Mouse (Mus musculus) liver, embryonic 15.5 days (tissue): ENCODE data around the gene Diaph3. TPM values are rescaled to one million over a fixed set of nuclear protein-coding genes. Genes with fewer than 3 reads are reported as not detected.

Experiments used
- ATAC-seq: fragments of 200-750 bp; cut with Nextera tagmentation; 2 replicates; pipeline ENCODE4 v1.8.0; 2017; ENCODE audit warnings: moderate number of reproducible peaks, mild to moderate bottlenecking, moderate library complexity; ENCODE audit not compliant: insufficient read depth
- H3K27ac ChIP-seq: fragments of 300-500 bp; sonication (generic); replicated peaks from 2 replicates; pipeline ENCODE4 v1.5.1; 2015; ENCODE audit warnings: mild to moderate bottlenecking, inconsistent platforms
- H3K27me3 ChIP-seq: fragments of 300-500 bp; sonication (generic); 2 replicates; pipeline ENCODE4 v1.6.1; 2015; ENCODE audit warnings: mild to moderate bottlenecking, inconsistent platforms
- H3K36me3 ChIP-seq: fragments of 300-500 bp; sonication (generic); replicated peaks from 2 replicates; pipeline ENCODE4 v1.6.1; 2015; ENCODE audit warnings: moderate library complexity, mild to moderate bottlenecking, inconsistent platforms
- H3K4me1 ChIP-seq: fragments of 300-500 bp; sonication (generic); replicated peaks from 2 replicates; pipeline ENCODE4 v1.6.1; 2015; ENCODE audit warnings: inconsistent platforms
- H3K4me2 ChIP-seq: fragments of 300-500 bp; sonication (generic); 2 replicates; pipeline ENCODE4 v1.6.1; 2015; ENCODE audit warnings: moderate library complexity, mild to moderate bottlenecking, inconsistent platforms
- H3K4me3 ChIP-seq: fragments of 300-500 bp; sonication (generic); replicated peaks from 2 replicates; pipeline ENCODE4 v1.5.1; 2015; ENCODE audit warnings: mild to moderate bottlenecking, inconsistent platforms
- H3K9ac ChIP-seq: fragments of 300-500 bp; sonication (generic); 2 replicates; pipeline ENCODE4 v1.6.1; 2015; ENCODE audit warnings: moderate library complexity, mild to moderate bottlenecking, inconsistent platforms
- H3K9me3 ChIP-seq: fragments of 300-500 bp; sonication (generic); replicated peaks from 2 replicates; pipeline ENCODE4 v1.6.1; 2016; ENCODE audit warnings: inconsistent platforms
- WGBS: fragments of 180-500 bp; shearing (Covaris S2); methylation state at CpG from one replicate; pipeline ENCODE4 v1.1.7; 2015; ENCODE audit warnings: mixed read lengths; ENCODE audit not compliant: insufficient replicate concordance; 5-methylcytosine and 5-hydroxymethylcytosine counted together
- polyA plus RNA-seq: library from polyadenylated mRNA; unstranded; fragments of >200 nt; fragmentation: Nextera tagmentation; extraction: Ambion mirVana; gene quantifications from 2 replicates; pipeline ENCODE4 v1.2.1, GENCODE M21; 2015

The Diaph3 gene
- polyA plus RNA-seq, 1 experiment from 2014 or later: 16.4 TPM

- H3K27ac ChIP-seq: no peak overlapping the region
- no peak overlapping the region for H3K9ac ChIP-seq
- H3K4me3 ChIP-seq: no peak overlapping the region
- no peaks in the 10 kb centered on the region for H3K4me1 ChIP-seq
- no peak for ATAC-seq
- no peaks in the 10 kb centered on the region for H3K27me3 ChIP-seq
- H3K4me2 ChIP-seq: no peak overlapping the region
- H3K9me3 ChIP-seq: no peaks in the 10 kb centered on the region
- 85% methylated on average over 2 of the region's 2 CpGs for WGBS
- no peaks in the 10 kb centered on the region for H3K36me3 ChIP-seq
Observed at GRCm38 (mm10) chr14:86764286-86764685, 376.7 kb downstream of the Diaph3 start.

- Histone ChIP-seq H3K4me1 (no peaks in the 10 kb centered on the region), H3K9me3 (no peaks in the 10 kb centered on the region), H3K36me3 (no peaks in the 10 kb centered on the region; the same call in 1 of the 2 replicates), H3K9ac (no peak overlapping the region), H3K4me3 (no peak overlapping the region), H3K27me3 (no peaks in the 10 kb centered on the region), H3K4me2 (no peak overlapping the region), H3K27ac (no peak overlapping the region; the same call in 1 of the 2 replicates)
- 66% methylated on average over 9 of the region's 9 CpGs for WGBS
- ATAC-seq: no peak
Observed at GRCm38 (mm10) chr14:86757604-86758520, 383.2 kb downstream of the Diaph3 start.

GRCm38 (mm10) chr14:86757132-86757531, 383.9 kb downstream of the Diaph3 start:
- Histone ChIP-seq H3K9me3 (no peaks in the 10 kb centered on the region), H3K36me3 (no peaks in the 10 kb centered on the region; the same call in 1 of the 2 replicates), H3K27me3 (no peaks in the 10 kb centered on the region), H3K9ac (no peak overlapping the region), H3K4me1 (no peaks in the 10 kb centered on the region), H3K27ac (no peak overlapping the region), H3K4me2 (no peak overlapping the region), H3K4me3 (no peak overlapping the region)
- no peak for ATAC-seq
- whole genome bisulfite sequencing: 85% methylated on average over 4 of the region's 4 CpGs

- H3K27ac ChIP-seq: no peak overlapping the region
- no peaks in the 10 kb centered on the region for H3K9me3 ChIP-seq
- no peak for ATAC-seq
- H3K4me3 ChIP-seq: no peak overlapping the region
- no peak overlapping the region for H3K9ac ChIP-seq
- H3K4me2 ChIP-seq: no peak overlapping the region
- no peaks in the 10 kb centered on the region for H3K36me3 ChIP-seq
- no peaks in the 10 kb centered on the region for H3K27me3 ChIP-seq
- WGBS: 81% methylated on average over 7 of the region's 7 CpGs
- no peaks in the 10 kb centered on the region for H3K4me1 ChIP-seq
Observed at GRCm38 (mm10) chr14:86750351-86750750, 390.7 kb downstream of the Diaph3 start.

GRCm38 (mm10) chr14:86749425-86749824, 391.6 kb downstream of the Diaph3 start:
- Histone ChIP-seq H3K4me1 (peaks cover 4% of the 10 kb centered on the region), H3K27me3 (no peaks in the 10 kb centered on the region), H3K4me2 (no peak overlapping the region), H3K9me3 (no peaks in the 10 kb centered on the region), H3K9ac (no peak overlapping the region), H3K27ac (no peak overlapping the region), H3K36me3 (no peaks in the 10 kb centered on the region), H3K4me3 (no peak overlapping the region)
- no peak for ATAC-seq
- 80% methylated on average over 4 of the region's 4 CpGs for WGBS

- ATAC-seq: no peak
- no peak overlapping the region for H3K4me3 ChIP-seq
Observed at GRCm38 (mm10) chr14:86748876-86749275, 392.2 kb downstream of the Diaph3 start.

DNA sequence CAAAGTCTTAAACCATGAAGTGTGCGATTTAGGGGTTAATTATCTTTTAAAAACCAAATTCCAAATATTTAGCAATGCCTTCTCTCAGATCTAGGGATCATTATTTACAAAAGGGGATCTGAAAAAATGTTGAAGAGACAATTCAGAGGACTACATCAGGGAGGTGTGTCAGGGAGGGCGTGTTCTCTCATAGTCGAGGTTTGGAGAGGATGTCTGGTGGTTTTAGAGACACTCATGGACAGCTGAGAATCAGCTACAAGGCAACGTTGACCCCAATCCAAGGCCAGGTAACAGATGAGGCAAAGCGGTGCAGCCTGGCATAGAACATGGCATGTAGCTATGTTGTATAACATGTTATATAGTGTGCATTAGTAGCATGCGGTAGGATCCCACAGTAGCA, 396.5 kb downstream of the Diaph3 start:
- H3K9me3 ChIP-seq: no peaks in the 10 kb centered on the region
- H3K4me2 ChIP-seq: no peak overlapping the region
- H3K4me3 ChIP-seq: no peak overlapping the region
- no peaks in the 10 kb centered on the region for H3K27me3 ChIP-seq
- no peak overlapping the region for H3K9ac ChIP-seq
- no peaks in the 10 kb centered on the region for H3K36me3 ChIP-seq
- no peak for ATAC-seq
- WGBS: 69% methylated on average over 6 of the region's 6 CpGs
- H3K4me1 ChIP-seq: peaks cover 26% of the 10 kb centered on the region
- H3K27ac ChIP-seq: peak overlapping the region; percentile 14; the same call in 1 of the 2 replicates

More at GRCm38 (mm10) chr14:86748876-86749275, 392.2 kb downstream of the Diaph3 start:
- Histone ChIP-seq H3K4me1 (peaks cover 8% of the 10 kb centered on the region), H3K36me3 (no peaks in the 10 kb centered on the region), H3K4me2 (no peak overlapping the region), H3K9me3 (no peaks in the 10 kb centered on the region), H3K27me3 (no peaks in the 10 kb centered on the region), H3K9ac (no peak overlapping the region), H3K27ac (no peak overlapping the region)
- 77% methylated on average over 7 of the region's 7 CpGs for WGBS

DNA sequence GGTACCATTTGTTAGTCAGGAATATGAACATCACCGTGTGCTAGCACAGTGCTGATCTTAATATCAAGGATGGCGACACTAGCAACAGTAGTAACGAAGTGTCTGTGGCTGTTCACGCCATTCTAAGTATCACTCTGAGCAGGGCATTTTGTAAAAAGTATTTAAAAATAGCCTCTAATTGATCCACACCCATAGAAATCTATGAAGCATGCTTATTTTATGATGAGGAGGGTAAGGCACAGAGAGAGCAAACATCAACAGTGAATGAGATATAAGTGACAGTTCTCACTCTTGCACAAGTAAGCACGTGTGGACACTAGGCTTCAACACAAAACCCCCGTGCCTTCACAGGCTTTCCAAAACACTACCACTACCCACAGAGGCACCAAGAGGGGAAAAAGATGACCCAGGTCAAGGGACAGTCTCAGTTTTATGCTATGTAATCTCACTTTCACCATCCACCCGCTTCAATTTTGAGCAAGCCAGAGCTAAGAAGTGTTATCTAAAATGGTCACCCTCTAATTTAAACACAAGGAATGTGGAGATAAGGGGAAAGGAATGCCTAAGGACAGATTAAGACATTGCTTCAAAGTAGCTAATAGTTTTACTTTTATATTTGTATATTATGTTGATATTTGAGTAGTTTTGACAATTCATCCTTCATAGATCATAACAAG, 399.0 kb downstream of the Diaph3 start:
- peak; percentile 96 for ATAC-seq
- WGBS: 56% methylated on average over 7 of the region's 7 CpGs
- peak overlapping the region; percentile 42; the same call in 1 of the 2 replicates for H3K9ac ChIP-seq

GRCm38 (mm10) chr14:86738916-86739315, 402.1 kb downstream of the Diaph3 start:
- 73% methylated on average over 5 of the region's 5 CpGs for WGBS
- ATAC-seq: no peak
- no peak overlapping the region for H3K4me2 ChIP-seq
- H3K9me3 ChIP-seq: no peaks in the 10 kb centered on the region
- H3K27ac ChIP-seq: no peak overlapping the region
- H3K36me3 ChIP-seq: no peaks in the 10 kb centered on the region
- H3K4me1 ChIP-seq: peaks cover 22% of the 10 kb centered on the region
- H3K9ac ChIP-seq: no peak overlapping the region
- no peaks in the 10 kb centered on the region for H3K27me3 ChIP-seq
- H3K4me3 ChIP-seq: no peak overlapping the region

More for the DNA sequence above, 399.0 kb downstream of the Diaph3 start:
- H3K27ac ChIP-seq: peak overlapping the region; percentile 81
- peaks cover 30% of the 10 kb centered on the region for H3K4me1 ChIP-seq
- H3K27me3 ChIP-seq: no peaks in the 10 kb centered on the region
- 0 out of 2 replicates have a peak overlapping the region, but pooled peaks have one; percentile 10 for H3K4me3 ChIP-seq
- H3K4me2 ChIP-seq: peak overlapping the region; percentile 54
- no peaks in the 10 kb centered on the region for H3K9me3 ChIP-seq
- no peaks in the 10 kb centered on the region for H3K36me3 ChIP-seq

- WGBS: 88% methylated on average over 1 of the region's 1 CpGs
- ATAC-seq: no peak
- Histone ChIP-seq H3K27me3 (no peaks in the 10 kb centered on the region), H3K9ac (no peak overlapping the region), H3K36me3 (no peaks in the 10 kb centered on the region), H3K4me2 (no peak overlapping the region), H3K4me3 (no peak overlapping the region), H3K9me3 (no peaks in the 10 kb centered on the region), H3K27ac (no peak overlapping the region), H3K4me1 (peaks cover 6% of the 10 kb centered on the region)
Observed at GRCm38 (mm10) chr14:86736646-86737045, 404.4 kb downstream of the Diaph3 start.

GRCm38 (mm10) chr14:86731300-86731699, 409.7 kb downstream of the Diaph3 start:
- Histone ChIP-seq H3K27me3 (no peaks in the 10 kb centered on the region), H3K4me3 (no peak overlapping the region), H3K9me3 (no peaks in the 10 kb centered on the region), H3K9ac (no peak overlapping the region), H3K36me3 (no peaks in the 10 kb centered on the region), H3K4me2 (no peak overlapping the region), H3K27ac (no peak overlapping the region), H3K4me1 (no peaks in the 10 kb centered on the region)
- WGBS: 35% methylated on average over 1 of the region's 1 CpGs
- ATAC-seq: no peak
